Mouse (Mus musculus): Measurements from ENCODE around the gene Gan. TPM values are rescaled to one million over a fixed set of nuclear protein-coding genes. Genes with fewer than 3 reads are reported as not detected.

The Gan gene
- total and polyA plus RNA-seq, 3 experiments, result 5.6 to 8.7 TPM; not detected in 1

DNA sequence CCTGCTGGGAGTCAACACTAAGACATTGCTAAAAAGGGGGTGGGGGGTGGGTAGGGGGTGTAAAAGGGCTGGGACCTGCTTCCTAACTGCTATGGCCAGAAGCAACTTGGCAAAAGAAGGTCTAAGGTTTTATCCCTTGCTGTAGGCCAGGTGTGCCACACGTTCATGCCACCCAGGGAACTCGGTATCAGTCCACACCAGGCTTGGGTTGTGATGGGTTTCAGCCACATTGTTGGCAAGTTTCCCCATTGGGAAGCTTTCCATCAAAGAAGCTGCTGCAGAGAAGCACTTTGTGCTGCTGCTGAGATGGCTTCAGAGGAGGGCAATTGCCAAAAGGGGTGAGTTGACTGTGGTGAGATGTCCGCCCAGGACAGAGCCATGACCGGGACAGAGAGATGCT, 47.9 kb downstream of the Gan start:
- H3K27ac ChIP-seq (ENCODE audit: control insufficient read depth, low read depth, low read length), result no peak overlapping the region
- peaks cover 21 to 33% of the 10 kb centered on the region in 2 experiments for H3K4me1 ChIP-seq (ENCODE audit: control insufficient read depth in 1 of 2, insufficient read depth in 2 of 2, low read length in 2 of 2)
- H3K4me3 ChIP-seq (ENCODE audit: control insufficient read depth in 1 of 2, insufficient read depth in 1 of 2, low read depth in 2 of 2, low read length in 2 of 2), result no peak overlapping the region

DNA sequence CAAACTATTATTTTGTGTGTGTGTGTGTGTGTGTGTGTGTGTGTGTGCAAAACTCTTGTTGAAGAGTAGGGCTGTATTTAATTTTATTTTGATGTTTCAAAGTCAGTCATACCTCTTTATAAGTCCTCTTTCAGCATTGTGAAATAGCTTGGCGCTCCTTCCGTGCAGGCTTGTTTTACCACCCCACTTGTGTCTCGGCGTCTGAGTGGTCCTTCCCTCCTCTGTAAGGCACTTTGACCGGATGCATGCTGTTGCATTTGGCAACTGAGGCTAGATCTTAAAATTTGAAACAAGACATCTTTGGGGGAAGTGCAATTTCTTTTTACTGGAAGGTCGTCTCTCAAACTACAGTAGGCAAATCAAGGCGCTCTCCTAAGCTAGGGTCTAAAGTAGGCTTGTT, 48.7 kb downstream of the Gan start:
- no peaks in the 10 kb centered on the region for H3K79me2 ChIP-seq (ENCODE audit: control insufficient read depth, insufficient read depth, low read length, poor library complexity)
- H3K4me3 ChIP-seq (ENCODE audit: control insufficient read depth in 1 of 2, insufficient read depth in 1 of 2, low read depth in 2 of 2, low read length in 2 of 2), result no peak overlapping the region
- no peaks in the 10 kb centered on the region for H3K9me3 ChIP-seq (replicated peaks; ENCODE audit: insufficient read depth, low read length)
- no peak for TF ChIP-seq UBTF (IDR thresholded peaks at IDR 0.05; ENCODE audit: borderline replicate concordance, insufficient read depth, low read depth, low read length)
- no peak for DNase-seq (ENCODE audit: low read depth, low spot score)
- H3K27ac ChIP-seq (ENCODE audit: control insufficient read depth, low read depth, low read length), result no peak overlapping the region
- no peaks in the 10 kb centered on the region for H3K27me3 ChIP-seq (ENCODE audit: control insufficient read depth in 1 of 2, insufficient read depth in 2 of 2, low read length in 2 of 2)
- H3K4me1 ChIP-seq (ENCODE audit: control insufficient read depth in 1 of 2, insufficient read depth in 2 of 2, low read length in 2 of 2), result peaks cover 18 to 29% of the 10 kb centered on the region in 2 experiments
- H3K36me3 ChIP-seq (ENCODE audit: control insufficient read depth in 1 of 2, insufficient read depth in 2 of 2, low read length in 2 of 2), result peaks cover 2 to 30% of the 10 kb centered on the region in 2 experiments; a peak in 3 of 4 replicates
- H3K9ac ChIP-seq (ENCODE audit: control insufficient read depth, low read depth, low read length, poor library complexity, severe bottlenecking), result no peak overlapping the region

More for the DNA sequence above, 47.9 kb downstream of the Gan start:
- Histone ChIP-seq H3K36me3 (ENCODE audit: control insufficient read depth in 1 of 2, insufficient read depth in 2 of 2, low read length in 2 of 2) (peaks cover 2 to 33% of the 10 kb centered on the region in 2 experiments; a peak in 3 of 4 replicates), H3K9ac (ENCODE audit: control insufficient read depth, low read depth, low read length, poor library complexity, severe bottlenecking) (no peak overlapping the region), H3K9me3 (replicated peaks; ENCODE audit: insufficient read depth, low read length) (no peaks in the 10 kb centered on the region), H3K79me2 (ENCODE audit: control insufficient read depth, insufficient read depth, low read length, poor library complexity) (no peaks in the 10 kb centered on the region), H3K27me3 (ENCODE audit: control insufficient read depth in 1 of 2, insufficient read depth in 2 of 2, low read length in 2 of 2) (no peaks in the 10 kb centered on the region)
- no peak for TF ChIP-seq ELF1 (IDR thresholded peaks at IDR 0.05; ENCODE audit: low read depth, low read length)
- TF ChIP-seq MXI1 (IDR thresholded peaks at IDR 0.05; ENCODE audit: low read depth, low read length), result no peak
- no peak for TF ChIP-seq ZMIZ1 (IDR thresholded peaks at IDR 0.05; ENCODE audit: low read depth, low read length)
- TF ChIP-seq USF1 (IDR thresholded peaks at IDR 0.05; ENCODE audit: low read depth, low read length), result no peak
- no peak for TF ChIP-seq RAD21 (IDR thresholded peaks at IDR 0.05; ENCODE audit: low read depth, low read length)
- TF ChIP-seq CTCF (IDR thresholded peaks at IDR 0.05 in 2 of 3, conservative IDR thresholded peaks at IDR 0.05 in 1 of 3; ENCODE audit: control insufficient read depth in 1 of 3, insufficient read depth in 1 of 3, low read depth in 2 of 3, low read length in 3 of 3, poor library complexity in 1 of 3, severe bottlenecking in 1 of 3), result no peak
- TF ChIP-seq ETS1 (IDR thresholded peaks at IDR 0.05; ENCODE audit: low read depth, low read length), result peak; percentile 27; the same call in 1 of the 2 replicates
- no peak for TF ChIP-seq RCOR1 (IDR thresholded peaks at IDR 0.05; ENCODE audit: low read depth, low read length)
- TF ChIP-seq MYB (IDR thresholded peaks at IDR 0.05; ENCODE audit: low read depth, low read length), result no peak
- no peak for TF ChIP-seq JUND (IDR thresholded peaks at IDR 0.05; ENCODE audit: low read depth, low read length)
- TF ChIP-seq TAL1 (IDR thresholded peaks at IDR 0.05; ENCODE audit: low read length), result peak; percentile 44
- TF ChIP-seq NELFE (IDR thresholded peaks at IDR 0.05; ENCODE audit: low read depth, low read length), result no peak
- no peak for TF ChIP-seq E2F4 (IDR thresholded peaks at IDR 0.05; ENCODE audit: borderline replicate concordance, low read depth, low read length)
- no peak for TF ChIP-seq GATA1 (IDR thresholded peaks at IDR 0.05; ENCODE audit: low read depth, low read length)
- TF ChIP-seq SIN3A (IDR thresholded peaks at IDR 0.05; ENCODE audit: low read length), result 0 out of 2 replicates have a peak, but pooled peaks have one; percentile 32
- no peak for TF ChIP-seq BHLHE40 (IDR thresholded peaks at IDR 0.05; ENCODE audit: borderline replicate concordance, low read depth, low read length)
- TF ChIP-seq TBP (IDR thresholded peaks at IDR 0.05; ENCODE audit: low read depth, low read length), result no peak
- TF ChIP-seq TCF12 (IDR thresholded peaks at IDR 0.05; ENCODE audit: low read depth, low read length), result peak; percentile 75; the same call in 1 of the 2 replicates
- no peak for TF ChIP-seq HCFC1 (IDR thresholded peaks at IDR 0.05; ENCODE audit: low read depth, low read length)
- peak; percentile 26 to 63; a peak in 3 of 4 replicates for TF ChIP-seq EP300 (IDR thresholded peaks at IDR 0.05; ENCODE audit: low read depth in 1 of 2, low read length in 2 of 2)
- no peak for TF ChIP-seq MEF2A (IDR thresholded peaks at IDR 0.05; ENCODE audit: extremely low read depth, insufficient replicate concordance, low read depth, low read length, poor library complexity, severe bottlenecking)
- TF ChIP-seq MAZ (IDR thresholded peaks at IDR 0.05; ENCODE audit: low read depth, low read length), result no peak
- no peak for TF ChIP-seq GABPA (IDR thresholded peaks at IDR 0.05; ENCODE audit: low read depth, low read length)
- no peak for TF ChIP-seq ZC3H11A (IDR thresholded peaks at IDR 0.05; ENCODE audit: low read depth, low read length)
- TF ChIP-seq MAFK (IDR thresholded peaks at IDR 0.05; ENCODE audit: borderline replicate concordance, low read depth, low read length), result no peak
- no peak for TF ChIP-seq ZNF384 (IDR thresholded peaks at IDR 0.05; ENCODE audit: low read depth, low read length)
- no peak for TF ChIP-seq MAX (IDR thresholded peaks at IDR 0.05; ENCODE audit: low read length)
- no peak for TF ChIP-seq KAT2A (conservative IDR thresholded peaks at IDR 0.05; ENCODE audit: low read depth, low read length)
- TF ChIP-seq POLR2AphosphoS2 (IDR thresholded peaks at IDR 0.05; ENCODE audit: low read length), result 0 out of 2 replicates have a peak, but pooled peaks have one; percentile 29
- peak; percentile 49 for DNase-seq (ENCODE audit: low read depth, low spot score)

Measured in MEL (cell line).